ENCODE assay signal across 9 mouse cellular contexts in the genomic region with DNA sequence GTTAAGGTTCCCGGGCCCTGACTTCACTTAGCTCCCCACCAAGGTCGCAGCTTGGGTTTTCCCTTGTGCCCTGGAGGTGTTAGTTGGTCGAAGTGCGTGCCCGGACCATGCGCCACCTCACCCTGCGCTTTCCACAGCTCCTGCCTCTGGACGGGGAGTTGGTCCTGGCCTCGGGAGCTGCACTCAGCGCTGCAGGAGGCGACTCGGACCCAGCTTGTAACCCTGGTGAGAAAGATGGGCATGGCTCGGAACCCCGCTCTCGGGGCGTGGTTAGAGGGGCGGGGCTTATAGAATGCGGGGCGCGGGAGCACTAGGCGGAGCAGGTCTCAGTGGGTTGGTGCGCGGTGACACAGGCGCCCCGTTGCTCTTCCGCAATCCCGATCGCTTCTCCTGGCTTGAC. TPM values are rescaled to one million over a fixed set of nuclear protein-coding genes. Genes with fewer than 3 reads are reported as not detected.
DNase-seq lines count a peak whose midpoint lies in the region; ATAC-seq lines count a peak whose summit lies in the region.
"Had no signal": no experiment of that assay in that cellular context is flagged by ENCODE, and none has a peak within 500 bp of the region (broad histone marks: within the 10 kb centered on the region; RNA-seq: fewer than 3 reads in every experiment).

No protein-coding gene starts in this region.

- H3K9ac ChIP-seq in heart, embryonic 13.5 days = peak overlapping the region; percentile 77; the same call in 1 of the 2 replicates

- intact Hi-C loops in heart, postnatal 14 days (cut with DNase I) = loop anchor here (5.0 to 10.0 kb wide), 3 partner anchors 138 to 329 kb away; no protein-coding TSS in a partner anchor

- ATAC-seq in heart, embryonic 13.5 days (ENCODE audit: extremely low read depth, insufficient number of reproducible peaks, low FRiP score, low TSS enrichment) = no peak
- peak; percentile 20; the same call in 1 of the 2 replicates for ATAC-seq in megakaryocyte progenitor cell, adult 5-6 weeks (replicated peaks; ENCODE audit: poor library complexity)

- no peak overlapping the region for H3K27ac ChIP-seq in heart, embryonic 13.5 days (replicated peaks)
- H3K27ac ChIP-seq in hindbrain, embryonic 10.5 days = no peak overlapping the region

- 4% methylated on average over 28 of the region's 28 CpGs for WGBS in heart, embryonic 13.5 days
- 3% methylated on average over 28 of the region's 28 CpGs for WGBS in hindbrain, embryonic 10.5 days

- H3K9me3 ChIP-seq in heart, embryonic 13.5 days = peaks cover 3% of the 10 kb centered on the region; the same call in 1 of the 2 replicates
- peaks cover 8% of the 10 kb centered on the region for H3K9me3 ChIP-seq in hindbrain, embryonic 10.5 days

- peak overlapping the region; percentile 83 for H3K4me2 ChIP-seq in heart, embryonic 13.5 days

- peaks cover 87% of the 10 kb centered on the region for H3K27me3 ChIP-seq in heart, embryonic 13.5 days (replicated peaks)
- H3K27me3 ChIP-seq in hindbrain, embryonic 10.5 days (ENCODE audit: insufficient read depth, poor library complexity, severe bottlenecking) = peaks cover 88% of the 10 kb centered on the region
- H3K27me3 ChIP-seq: CH12.LX had no signal

- H3K36me3 ChIP-seq in heart, embryonic 13.5 days = no peaks in the 10 kb centered on the region
- no peaks in the 10 kb centered on the region for H3K36me3 ChIP-seq in hindbrain, embryonic 10.5 days

- DNase-seq in heart, postnatal 14 days = no peak
- DNase-seq in ZHBTc4 (ENCODE audit: low read depth, low spot score) = peak; percentile 39
- DNase-seq in hindbrain, embryonic 10.5 days (ENCODE audit: low spot score) = no peak
- no peak for DNase-seq in adrenal gland, adult 8-10 months
- no peak for DNase-seq in ovary, postnatal 14 days (ENCODE audit: low spot score)
- DNase-seq in thymus, postnatal 25 days = no peak

- peaks cover 31% of the 10 kb centered on the region for H3K4me1 ChIP-seq in heart, embryonic 13.5 days
- H3K4me1 ChIP-seq in hindbrain, embryonic 10.5 days (replicated peaks) = peaks cover 45% of the 10 kb centered on the region

- H3K4me3 ChIP-seq in heart, embryonic 13.5 days = peak overlapping the region; percentile 53
- peak overlapping the region; percentile 52 for H3K4me3 ChIP-seq in hindbrain, embryonic 10.5 days

RNA-seq across cellular contexts. Expression of a gene that starts 3.1 kb away (rescaled TPM):
- 2.9 and 3.4 TPM in 2 replicates for polyA plus RNA-seq in heart, embryonic 13.5 days (2015; fragmentation: Nextera tagmentation; extraction: Ambion mirVana)
- not detected for total RNA-seq in heart, postnatal 14 days (2021)
- 0.10 and 0.30 TPM in 2 replicates for polyA plus RNA-seq in hindbrain, embryonic 10.5 days (2016; fragmentation: Nextera tagmentation; extraction: Ambion mirVana)
- not detected in 2 replicates for total RNA-seq in megakaryocyte progenitor cell, adult 5-6 weeks (2015)
- not detected in 2 replicates for total RNA-seq in megakaryocyte progenitor cell, adult 5-6 weeks (2017)
- total RNA-seq in adrenal gland, adult 8-10 months (2022) = under 1 TPM in 1 of 4 experiments, not detected in 3; 0.32 TPM
